Mouse (Mus musculus) MEL (cell line): ENCODE measurements at regions not wholly inside any gene's neighbourhood (a gene's known extent, or its start where the extent isn't known, plus 50 kb on each side); places are given as distances from the start of the nearest gene placed in this dataset.

Experiments
- DNase-seq: peaks from one replicate; pipeline ENCODE4 v3.0.0; 2011; ENCODE audit warnings: low read depth, low spot score
- H3K27ac ChIP-seq: 2 replicates; pipeline ENCODE4 v1.5.1; 2012; ENCODE audit warnings: low read depth, mild to moderate bottlenecking, control low read depth, low read length, moderate library complexity; ENCODE audit not compliant: control insufficient read depth
- H3K27me3 ChIP-seq, 2 experiments: fragments of 150-350 bp in 1 of 2; sonication (generic) in 1 of 2; 2 replicates each; pipeline ENCODE4 v1.6.1; 2012; ENCODE audit warnings: low read length in 2 of 2, mild to moderate bottlenecking in 2 of 2, improper control_type of control experiment in 1 of 2, moderate library complexity in 1 of 2; ENCODE audit not compliant: insufficient read depth in 2 of 2, control insufficient read depth in 1 of 2
- H3K36me3 ChIP-seq, 2 experiments: 2 replicates each; pipeline ENCODE4 v1.6.1; 2012 to 2014; ENCODE audit warnings: low read length in 2 of 2, improper control_type of control experiment in 1 of 2, inconsistent platforms in 1 of 2, mild to moderate bottlenecking in 1 of 2; ENCODE audit not compliant: insufficient read depth in 2 of 2, control insufficient read depth in 1 of 2
- H3K4me1 ChIP-seq, 2 experiments: fragments of 150-350 bp in 1 of 2; sonication (generic) in 1 of 2; 2 replicates each; pipeline ENCODE4 v1.6.1; 2012; ENCODE audit warnings: low read length in 2 of 2, improper control_type of control experiment in 1 of 2, mild to moderate bottlenecking in 1 of 2; ENCODE audit not compliant: insufficient read depth in 2 of 2, control insufficient read depth in 1 of 2
- H3K4me3 ChIP-seq, 2 experiments: fragments of 150-350 bp in 1 of 2; sonication (generic) in 1 of 2; 2 replicates each; pipeline ENCODE4 v1.5.1; 2012; ENCODE audit warnings: low read depth in 2 of 2, low read length in 2 of 2, mild to moderate bottlenecking in 2 of 2, moderate library complexity in 2 of 2, control low read depth in 1 of 2, improper control_type of control experiment in 1 of 2; ENCODE audit not compliant: control insufficient read depth in 1 of 2, insufficient read depth in 1 of 2
- H3K79me2 ChIP-seq: 2 replicates; pipeline ENCODE4 v1.6.1; 2012; ENCODE audit warnings: mild to moderate bottlenecking, low read length, moderate library complexity; ENCODE audit not compliant: control insufficient read depth, poor library complexity, insufficient read depth
- H3K9ac ChIP-seq: 2 replicates; pipeline ENCODE4 v1.6.1; 2012; ENCODE audit warnings: low read depth, mild to moderate bottlenecking, control low read depth, low read length, moderate library complexity; ENCODE audit not compliant: control insufficient read depth, poor library complexity, severe bottlenecking
- H3K9me3 ChIP-seq: fragments of 150-350 bp; sonication (generic); replicated peaks from 2 replicates; pipeline ENCODE4 v1.6.1; 2012; ENCODE audit warnings: mild to moderate bottlenecking, low read length, improper control_type of control experiment, moderate library complexity; ENCODE audit not compliant: insufficient read depth
- BHLHE40 ChIP-seq: IDR thresholded peaks from 2 replicates; pipeline ENCODE4 v1.6.1; 2012; ENCODE audit warnings: low read depth, mild to moderate bottlenecking, inconsistent platforms, low read length, improper control_type of control experiment, borderline replicate concordance
- CHD1 ChIP-seq: IDR thresholded peaks from 2 replicates; pipeline ENCODE4 v1.6.1; 2012; ENCODE audit warnings: low read depth, mild to moderate bottlenecking, inconsistent platforms, low read length, improper control_type of control experiment
- CHD2 ChIP-seq: IDR thresholded peaks from 2 replicates; pipeline ENCODE4 v1.6.1; 2011; ENCODE audit warnings: low read length, improper control_type of control experiment
- CTCF ChIP-seq, 3 experiments: IDR thresholded peaks in 2 of 3; conservative IDR thresholded peaks in 1 of 3; 2 replicates each; pipeline ENCODE4 v1.5.1; 2011 to 2012; ENCODE audit warnings: low read length in 3 of 3, low read depth in 2 of 3, mild to moderate bottlenecking in 2 of 3, improper control_type of control experiment in 1 of 3, inconsistent platforms in 1 of 3, mixed read lengths in 1 of 3, moderate library complexity in 1 of 3; ENCODE audit not compliant: control insufficient read depth in 1 of 3, insufficient read depth in 1 of 3, poor library complexity in 1 of 3, severe bottlenecking in 1 of 3
- EP300 ChIP-seq, 2 experiments: IDR thresholded peaks; 2 replicates each; pipeline ENCODE4 v1.6.1; 2011; ENCODE audit warnings: improper control_type of control experiment in 2 of 2, low read length in 2 of 2, low read depth in 1 of 2, mild to moderate bottlenecking in 1 of 2
- ETS1 ChIP-seq: IDR thresholded peaks from 2 replicates; pipeline ENCODE4 v1.6.1; 2012; ENCODE audit warnings: low read depth, mild to moderate bottlenecking, inconsistent platforms, low read length, improper control_type of control experiment, moderate library complexity
- GABPA ChIP-seq: IDR thresholded peaks from 2 replicates; pipeline ENCODE4 v1.6.1; 2012; ENCODE audit warnings: low read depth, mild to moderate bottlenecking, inconsistent platforms, low read length, improper control_type of control experiment, moderate library complexity
- HCFC1 ChIP-seq: IDR thresholded peaks from 2 replicates; pipeline ENCODE4 v1.6.1; 2012; ENCODE audit warnings: low read depth, mild to moderate bottlenecking, inconsistent platforms, low read length, improper control_type of control experiment, moderate library complexity
- MAZ ChIP-seq: IDR thresholded peaks from 2 replicates; pipeline ENCODE4 v1.6.1; 2012; ENCODE audit warnings: low read depth, mild to moderate bottlenecking, inconsistent platforms, low read length, improper control_type of control experiment
- MYC ChIP-seq: IDR thresholded peaks from 2 replicates; pipeline ENCODE4 v1.6.1; 2011; ENCODE audit warnings: low read depth, mild to moderate bottlenecking, low read length, improper control_type of control experiment, moderate library complexity
- POLR2A ChIP-seq, 2 experiments: IDR thresholded peaks; 2 replicates each; pipeline ENCODE4 v1.6.1; 2011 to 2012; ENCODE audit warnings: low read length in 2 of 2, mild to moderate bottlenecking in 2 of 2, control low read depth in 1 of 2, improper control_type of control experiment in 1 of 2, low read depth in 1 of 2, moderate library complexity in 1 of 2; ENCODE audit not compliant: control insufficient read depth in 1 of 2, insufficient read depth in 1 of 2, poor library complexity in 1 of 2
- POLR2AphosphoS5 ChIP-seq: IDR thresholded peaks from 2 replicates; pipeline ENCODE4 v1.6.1; 2012; ENCODE audit warnings: low read depth, borderline replicate concordance, mild to moderate bottlenecking, inconsistent platforms, low read length, moderate library complexity, mixed read lengths
- RAD21 ChIP-seq: IDR thresholded peaks from 2 replicates; pipeline ENCODE4 v1.6.1; 2011; ENCODE audit warnings: mild to moderate bottlenecking, low read depth, low read length, improper control_type of control experiment
- RCOR1 ChIP-seq: IDR thresholded peaks from 2 replicates; pipeline ENCODE4 v1.6.1; 2012; ENCODE audit warnings: low read depth, mild to moderate bottlenecking, inconsistent platforms, low read length, improper control_type of control experiment
- SIN3A ChIP-seq: IDR thresholded peaks from 2 replicates; pipeline ENCODE4 v1.6.1; 2012; ENCODE audit warnings: low read length, improper control_type of control experiment, inconsistent platforms
- TAL1 ChIP-seq: IDR thresholded peaks from 2 replicates; pipeline ENCODE4 v1.6.1; 2012; ENCODE audit warnings: mild to moderate bottlenecking, inconsistent platforms, low read length, moderate library complexity, mixed read lengths
- TBP ChIP-seq: IDR thresholded peaks from 2 replicates; pipeline ENCODE4 v1.8.0; 2011; ENCODE audit warnings: low read depth, low read length, improper control_type of control experiment
- ZKSCAN1 ChIP-seq: IDR thresholded peaks from 2 replicates; pipeline ENCODE4 v1.6.1; 2012; ENCODE audit warnings: low read depth, mild to moderate bottlenecking, inconsistent platforms, low read length, improper control_type of control experiment, moderate library complexity
- ZMIZ1 ChIP-seq: IDR thresholded peaks from 2 replicates; pipeline ENCODE4 v1.6.1; 2012; ENCODE audit warnings: low read depth, mild to moderate bottlenecking, inconsistent platforms, low read length, improper control_type of control experiment, moderate library complexity

DNA sequence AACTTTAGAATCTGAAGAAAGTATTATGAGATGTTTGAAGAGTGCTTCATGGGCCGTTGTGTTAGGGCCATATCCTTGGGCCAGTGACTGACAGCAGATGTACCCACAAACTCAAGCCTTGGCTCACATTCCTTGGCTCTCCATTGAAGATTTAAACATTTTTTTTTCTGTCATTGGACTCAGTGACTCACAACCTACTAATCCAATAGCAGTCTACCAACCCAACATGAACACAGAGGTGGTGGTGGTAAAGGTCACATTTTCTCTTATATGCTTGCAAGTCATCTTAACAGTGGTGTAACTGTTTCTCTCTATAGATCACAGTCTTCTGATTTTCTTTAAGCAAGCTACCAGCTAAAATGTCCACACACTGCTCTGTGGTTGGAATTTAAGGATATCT, 125.5 kb upstream of the Rarb start:
- no peak overlapping the region for H3K4me3 ChIP-seq
- no peak overlapping the region for H3K27ac ChIP-seq
- no peaks in the 10 kb centered on the region for H3K4me1 ChIP-seq
- no peaks in the 10 kb centered on the region for H3K9me3 ChIP-seq
- H3K9ac ChIP-seq, result no peak overlapping the region
- no peaks in the 10 kb centered on the region for H3K79me2 ChIP-seq
- H3K27me3 ChIP-seq, result no peaks in the 10 kb centered on the region
- TF ChIP-seq ETS1 (no peak), SIN3A (no peak), EP300 (IDR thresholded peaks at IDR 0.05; ENCODE audit: low read depth in 1 of 2, low read length in 2 of 2) (no peak), POLR2AphosphoS5 (no peak), RAD21 (no peak), TAL1 (no peak), CHD2 (no peak), BHLHE40 (no peak), ZMIZ1 (no peak), POLR2A (IDR thresholded peaks at IDR 0.05; ENCODE audit: control insufficient read depth in 1 of 2, insufficient read depth in 1 of 2, low read depth in 1 of 2, low read length in 2 of 2, poor library complexity in 1 of 2) (no peak), CHD1 (no peak)
- TF ChIP-seq, all 39 proteins: peak for 0
- no peaks in the 10 kb centered on the region for H3K36me3 ChIP-seq
- DNase-seq, result no peak

DNA sequence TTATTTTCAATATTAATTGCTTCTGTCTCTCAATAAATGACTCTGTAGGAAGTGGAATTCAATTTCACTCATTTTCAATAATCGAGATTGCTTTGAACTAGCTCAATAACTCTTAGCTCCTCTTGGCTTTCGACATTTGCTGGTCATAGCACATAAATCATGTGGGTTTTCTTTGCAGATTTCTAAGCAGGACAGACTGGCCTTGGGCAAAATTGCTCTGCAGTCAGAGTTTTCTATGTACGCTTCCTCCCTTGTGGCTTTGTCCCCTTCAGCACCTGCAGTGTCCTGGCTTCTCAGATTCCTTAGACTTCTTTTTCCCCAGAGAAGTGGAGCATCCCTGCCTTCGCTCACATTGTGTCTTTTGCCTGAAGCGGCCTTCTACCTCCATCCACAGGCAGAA, 124.6 kb upstream of the Rarb start:
- no peaks in the 10 kb centered on the region for H3K9me3 ChIP-seq
- H3K9ac ChIP-seq, result no peak overlapping the region
- H3K79me2 ChIP-seq, result no peaks in the 10 kb centered on the region
- no peak overlapping the region for H3K27ac ChIP-seq
- TF ChIP-seq GABPA, result no peak
- no peak for TF ChIP-seq ZMIZ1
- no peak for TF ChIP-seq MAZ
- no peak for TF ChIP-seq HCFC1
- no peak for TF ChIP-seq TAL1
- TF ChIP-seq MYC, result no peak
- no peak for TF ChIP-seq BHLHE40
- TF ChIP-seq RCOR1, result no peak
- TF ChIP-seq POLR2A (IDR thresholded peaks at IDR 0.05; ENCODE audit: control insufficient read depth in 1 of 2, insufficient read depth in 1 of 2, low read depth in 1 of 2, low read length in 2 of 2, poor library complexity in 1 of 2), result no peak
- TF ChIP-seq RAD21, result no peak
- no peak for TF ChIP-seq ZKSCAN1
- no peak for TF ChIP-seq TBP
- TF ChIP-seq CTCF (IDR thresholded peaks at IDR 0.05 in 2 of 3, conservative IDR thresholded peaks at IDR 0.05 in 1 of 3; ENCODE audit: control insufficient read depth in 1 of 3, insufficient read depth in 1 of 3, low read depth in 2 of 3, low read length in 3 of 3, poor library complexity in 1 of 3, severe bottlenecking in 1 of 3), result no peak
- no peak overlapping the region for H3K4me3 ChIP-seq
- no peaks in the 10 kb centered on the region for H3K36me3 ChIP-seq
- no peaks in the 10 kb centered on the region for H3K27me3 ChIP-seq
- no peak for DNase-seq
- H3K4me1 ChIP-seq, result no peaks in the 10 kb centered on the region
